ENCODE assay signal across 8 mouse cellular contexts in genomic region chr2:181410760-181411473, GRCm38 (mm10). TPM values are rescaled to one million over a fixed set of nuclear protein-coding genes. Genes with fewer than 3 reads are reported as not detected.
DNase-seq lines count a peak whose midpoint lies in the region; ATAC-seq and TF ChIP-seq lines count a peak whose summit lies in the region.

No protein-coding gene starts in this region.

- 40% methylated on average over 4 of the region's 4 CpGs for WGBS in lung, embryonic 14.5 days
- 31% methylated on average over 4 of the region's 4 CpGs for WGBS in neural tube, embryonic 15.5 days

- H3K9ac ChIP-seq in lung, embryonic 14.5 days = no peak overlapping the region
- H3K9ac ChIP-seq in neural tube, embryonic 15.5 days (replicated peaks) = no peak overlapping the region

- H3K4me2 ChIP-seq in lung, embryonic 14.5 days = no peak overlapping the region
- H3K4me2 ChIP-seq in neural tube, embryonic 15.5 days = no peak overlapping the region

- H3K9me3 ChIP-seq in lung, embryonic 14.5 days (ENCODE audit: low read depth, low read length) = no peaks in the 10 kb centered on the region
- H3K9me3 ChIP-seq in neural tube, embryonic 15.5 days (replicated peaks) = no peaks in the 10 kb centered on the region

- H3K27me3 ChIP-seq in lung, embryonic 14.5 days (ENCODE audit: insufficient read depth, low read length) = no peaks in the 10 kb centered on the region
- no peaks in the 10 kb centered on the region for H3K27me3 ChIP-seq in neural tube, embryonic 15.5 days (replicated peaks)

- no peak overlapping the region for H3K27ac ChIP-seq in lung, embryonic 14.5 days (ENCODE audit: low read depth)
- peak overlapping the region; percentile 30; the same call in 1 of the 2 replicates for H3K27ac ChIP-seq in neural tube, embryonic 15.5 days (replicated peaks)

- H3K36me3 ChIP-seq in lung, embryonic 14.5 days (ENCODE audit: insufficient read depth) = peaks cover 5% of the 10 kb centered on the region; the same call in 1 of the 2 replicates
- H3K36me3 ChIP-seq in neural tube, embryonic 15.5 days = 0 out of 2 replicates have a peak, but pooled peaks cover 6% of the 10 kb centered on the region

- ATAC-seq in erythroblast, adult 5-6 weeks (replicated peaks; ENCODE audit: low FRiP score, poor library complexity, severe bottlenecking) = peak; percentile 52; the same call in 1 of the 2 replicates
- 0 out of 2 replicates have a peak, but pooled peaks have one; percentile 69 for ATAC-seq in lung, embryonic 14.5 days (ENCODE audit: insufficient read depth)
- ATAC-seq in neural tube, embryonic 15.5 days (ENCODE audit: low FRiP score) = peak; percentile 50; the same call in 1 of the 2 replicates

- DNase-seq in CD8-positive naive resting alpha-beta T cell, adult 2 months (ENCODE audit: low read depth in 2 of 2, low spot score in 2 of 2) = peak; percentile 9 to 20
- DNase-seq in adrenal gland, postnatal 14 days = peak; percentile 81
- peak; percentile 72 to 75 for DNase-seq in heart, postnatal 36 days
- peak; percentile 85 to 89 for DNase-seq in kidney, postnatal 4 days
- peak; percentile 86 for DNase-seq in lung, embryonic 14.5 days
- DNase-seq in testis, postnatal 14 days (ENCODE audit: low spot score) = peak; percentile 51

- H3K4me1 ChIP-seq in lung, embryonic 14.5 days (ENCODE audit: insufficient read depth) = no peaks in the 10 kb centered on the region
- H3K4me1 ChIP-seq in neural tube, embryonic 15.5 days = peaks cover 11% of the 10 kb centered on the region; the same call in 1 of the 2 replicates

- H3K4me3 ChIP-seq in lung, embryonic 14.5 days (ENCODE audit: low read depth, low read length) = no peak overlapping the region
- H3K4me3 ChIP-seq in neural tube, embryonic 15.5 days (replicated peaks) = no peak overlapping the region

- peak; percentile 84 for TF ChIP-seq CTCF in lung, embryonic 14.5 days (IDR thresholded peaks at IDR 0.05; ENCODE audit: low read depth)

- intact Hi-C loops in heart, postnatal 36 days (cut with DNase I) = loop anchor here (1.0 to 2.0 kb wide), 3 partner anchors 18 to 158 kb away; no protein-coding TSS in a partner anchor

RNA-seq across cellular contexts. Expression of gene Lime1, which starts 31.0 kb away (rescaled TPM):
- total RNA-seq in adrenal gland, postnatal 14 days (2021) = 15.5 and 24.2 TPM in 2 replicates
- 8.8 and 11.5 TPM in 2 replicates for total RNA-seq in erythroblast, adult 5-6 weeks (2015; ENCODE audit: low replicate concordance)
- total RNA-seq in erythroblast, adult 5-6 weeks (2017; ENCODE audit: low replicate concordance) = 2.5 and 3.8 TPM in 2 replicates
- total RNA-seq in heart, postnatal 36 days (2021) = 1 to 10 TPM; 5.1 to 6.7 TPM
- polyA plus RNA-seq in lung, embryonic 14.5 days (2014; fragmentation: Nextera tagmentation; extraction: Ambion mirVana) = 19.6 and 26.6 TPM in 2 replicates
- polyA plus RNA-seq in neural tube, embryonic 15.5 days (2015; fragmentation: Nextera tagmentation; extraction: Ambion mirVana) = 44.8 and 52.5 TPM in 2 replicates

RNA-seq across cellular contexts. Expression of gene Arfrp1, which starts 45.7 kb away (rescaled TPM):
- 36.4 and 49.3 TPM in 2 replicates for total RNA-seq in adrenal gland, postnatal 14 days (2021)
- 0.96 and 11.1 TPM in 2 replicates for total RNA-seq in erythroblast, adult 5-6 weeks (2015; ENCODE audit: low replicate concordance)
- total RNA-seq in erythroblast, adult 5-6 weeks (2017; ENCODE audit: low replicate concordance) = 4.0 and 13.0 TPM in 2 replicates
- total RNA-seq in heart, postnatal 36 days (2021) = 10 to 100 TPM; 52.2 to 55.4 TPM
- 54.1 and 54.2 TPM in 2 replicates for polyA plus RNA-seq in lung, embryonic 14.5 days (2014; fragmentation: Nextera tagmentation; extraction: Ambion mirVana)
- polyA plus RNA-seq in neural tube, embryonic 15.5 days (2015; fragmentation: Nextera tagmentation; extraction: Ambion mirVana) = 83.5 and 83.7 TPM in 2 replicates

RNA-seq across cellular contexts. Expression of gene Zgpat, which starts 46.2 kb away (rescaled TPM):
- total RNA-seq in adrenal gland, postnatal 14 days (2021) = 35.3 and 37.9 TPM in 2 replicates
- 0.77 and 2.3 TPM in 2 replicates for total RNA-seq in erythroblast, adult 5-6 weeks (2015; ENCODE audit: low replicate concordance)
- total RNA-seq in erythroblast, adult 5-6 weeks (2017; ENCODE audit: low replicate concordance) = 10.5 and 11.0 TPM in 2 replicates
- total RNA-seq in heart, postnatal 36 days (2021) = 10 to 100 TPM; 17.6 to 22.3 TPM
- 35.7 and 41.1 TPM in 2 replicates for polyA plus RNA-seq in lung, embryonic 14.5 days (2014; fragmentation: Nextera tagmentation; extraction: Ambion mirVana)
- 71.1 and 81.9 TPM in 2 replicates for polyA plus RNA-seq in neural tube, embryonic 15.5 days (2015; fragmentation: Nextera tagmentation; extraction: Ambion mirVana)

RNA-seq across cellular contexts. Expression of gene Zbtb46, which starts 48.3 kb away (rescaled TPM):
- total RNA-seq in adrenal gland, postnatal 14 days (2021) = 17.8 and 20.0 TPM in 2 replicates
- total RNA-seq in erythroblast, adult 5-6 weeks (2015; ENCODE audit: low replicate concordance) = 1.9 and 2.9 TPM in 2 replicates
- total RNA-seq in erythroblast, adult 5-6 weeks (2017; ENCODE audit: low replicate concordance) = 5.4 and 6.2 TPM in 2 replicates
- 10 to 100 TPM; 12.4 to 12.9 TPM for total RNA-seq in heart, postnatal 36 days (2021)
- polyA plus RNA-seq in lung, embryonic 14.5 days (2014; fragmentation: Nextera tagmentation; extraction: Ambion mirVana) = 14.6 and 15.6 TPM in 2 replicates
- 18.5 and 19.7 TPM in 2 replicates for polyA plus RNA-seq in neural tube, embryonic 15.5 days (2015; fragmentation: Nextera tagmentation; extraction: Ambion mirVana)

Comparison
In these comparisons a context has a peak if more than half of its experiments do, and no peak if none do; other contexts are left out.
1. DNase-seq: peak in every context shown above with its lines; median percentile 87 in kidney, postnatal 4 days; 86 in lung, embryonic 14.5 days; 81 in adrenal gland, postnatal 14 days; 74 in heart, postnatal 36 days; 51 in testis, postnatal 14 days; 14 in CD8-positive naive resting alpha-beta T cell, adult 2 months.